Mouse (Mus musculus): Measurements from ENCODE around the gene Dvl2. TPM values are rescaled to one million over a fixed set of nuclear protein-coding genes. Genes with fewer than 3 reads are reported as not detected.

The Dvl2 gene
- polyA plus RNA-seq, 1 experiment from 2014 or later = 47.6 TPM

- ATAC-seq (replicated peaks; ENCODE audit: low FRiP score) (no peak), DNase-seq (ENCODE audit: low spot score) (no peak)
- H3K4me3 ChIP-seq (ENCODE audit: low read depth, low read length) = 0 out of 2 replicates have a peak within 1 kb of the TSS, but pooled peaks have one; percentile 6
- no peak within 1 kb of the TSS for H3K4me2 ChIP-seq (ENCODE audit: low read depth, low read length, severe bottlenecking)
- peaks cover 50% of the 10 kb centered on the region for H3K27me3 ChIP-seq (ENCODE audit: control insufficient read depth, insufficient read depth, low read length)
- H3K36me3 ChIP-seq (ENCODE audit: control insufficient read depth, insufficient read depth, low read length) = no peaks in the 10 kb centered on the region; the same call in 1 of the 2 replicates
- H3K4me1 ChIP-seq (replicated peaks; ENCODE audit: control insufficient read depth, insufficient read depth, low read length) = peaks cover 9% of the 10 kb centered on the region
- no peaks in the 10 kb centered on the region for H3K9me3 ChIP-seq (ENCODE audit: control insufficient read depth, low read length)
- no peak within 1 kb of the TSS for H3K9ac ChIP-seq (ENCODE audit: low read length)
- no peak within 1 kb of the TSS for H3K27ac ChIP-seq (ENCODE audit: low read depth, low read length)
- WGBS = 12% methylated on average over 24 of the region's 24 CpGs
Observed at GRCm38 (mm10) chr11:69964650-69965270, 35.6 kb upstream of the Dvl2 start, which contains the start of gene Cldn7. Gene Cldn7, plus strand, starts transcription at chr11:69964779.

GRCm38 (mm10) chr11:69965271-69966005 is 35.0 kb upstream of the Dvl2 start:
- no peaks in the 10 kb centered on the region; the same call in 1 of the 2 replicates for H3K36me3 ChIP-seq (ENCODE audit: control insufficient read depth, insufficient read depth, low read length)
- H3K9me3 ChIP-seq (ENCODE audit: control insufficient read depth, low read length) = no peaks in the 10 kb centered on the region
- no peak overlapping the region for H3K27ac ChIP-seq (ENCODE audit: low read depth, low read length)
- H3K9ac ChIP-seq (ENCODE audit: low read length) = no peak overlapping the region
- 1% methylated on average over 49 of the region's 49 CpGs for WGBS
- H3K27me3 ChIP-seq (ENCODE audit: control insufficient read depth, insufficient read depth, low read length) = peaks cover 50% of the 10 kb centered on the region
- DNase-seq (ENCODE audit: low spot score) (peak; percentile 57), ATAC-seq (replicated peaks; ENCODE audit: low FRiP score) (no peak)
- peaks cover 9% of the 10 kb centered on the region for H3K4me1 ChIP-seq (replicated peaks; ENCODE audit: control insufficient read depth, insufficient read depth, low read length)
- H3K4me3 ChIP-seq (ENCODE audit: low read depth, low read length) = peak overlapping the region; percentile 19; the same call in 1 of the 2 replicates
- H3K4me2 ChIP-seq (ENCODE audit: low read depth, low read length, severe bottlenecking) = no peak overlapping the region

DNA sequence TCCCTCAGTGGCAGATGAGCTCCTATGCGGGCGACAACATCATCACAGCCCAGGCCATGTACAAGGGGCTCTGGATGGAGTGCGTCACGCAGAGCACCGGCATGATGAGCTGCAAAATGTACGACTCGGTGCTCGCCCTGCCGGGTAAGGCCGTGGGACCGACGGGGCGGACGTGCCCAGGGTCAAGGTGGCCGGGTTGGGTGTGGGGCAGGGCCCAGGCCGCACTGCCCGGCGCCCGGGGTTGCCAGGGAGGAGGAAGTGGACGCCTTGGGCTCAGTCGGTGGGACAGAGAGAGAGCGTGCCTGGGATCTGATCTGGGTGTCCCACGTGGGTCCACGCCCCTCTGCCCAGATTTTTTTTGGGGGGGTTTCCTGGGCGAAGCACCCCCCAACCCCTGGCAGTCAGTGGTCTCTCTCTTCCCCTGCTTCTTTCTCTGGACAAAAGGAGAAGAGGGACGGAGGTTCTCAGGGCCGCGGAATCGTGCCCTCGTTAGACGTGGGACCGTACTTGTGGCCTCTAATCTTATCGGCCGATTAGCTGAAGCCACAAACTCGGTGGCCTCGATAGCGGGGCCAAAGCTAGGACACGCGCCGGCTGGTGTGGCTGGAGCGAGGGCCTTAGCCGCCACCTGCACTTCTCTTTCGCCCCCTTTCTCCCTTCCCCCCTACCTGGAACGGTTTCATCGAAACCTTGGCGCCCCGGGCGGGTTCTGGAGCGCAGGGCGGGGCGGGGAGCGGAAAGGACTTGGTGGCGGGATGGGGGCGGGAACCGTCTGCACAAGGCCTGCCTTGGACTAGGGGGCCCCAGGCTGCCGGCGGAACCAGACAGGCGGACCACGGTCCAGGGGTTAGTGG is 34.2 kb upstream of the Dvl2 start:
- Histone ChIP-seq H3K4me2 (ENCODE audit: low read depth, low read length, severe bottlenecking) (peak overlapping the region; percentile 48), H3K27ac (ENCODE audit: low read depth, low read length) (no peak overlapping the region), H3K27me3 (ENCODE audit: control insufficient read depth, insufficient read depth, low read length) (peaks cover 50% of the 10 kb centered on the region), H3K36me3 (ENCODE audit: control insufficient read depth, insufficient read depth, low read length) (no peaks in the 10 kb centered on the region; the same call in 1 of the 2 replicates), H3K4me1 (replicated peaks; ENCODE audit: control insufficient read depth, insufficient read depth, low read length) (peaks cover 9% of the 10 kb centered on the region), H3K9me3 (ENCODE audit: control insufficient read depth, low read length) (no peaks in the 10 kb centered on the region), H3K4me3 (ENCODE audit: low read depth, low read length) (peak overlapping the region; percentile 19), H3K9ac (ENCODE audit: low read length) (peak overlapping the region; percentile 41)
- ATAC-seq (replicated peaks; ENCODE audit: low FRiP score) = no peak
- DNase-seq (ENCODE audit: low spot score) = peak; percentile 68
- WGBS = 2% methylated on average over 59 of the region's 59 CpGs

DNA sequence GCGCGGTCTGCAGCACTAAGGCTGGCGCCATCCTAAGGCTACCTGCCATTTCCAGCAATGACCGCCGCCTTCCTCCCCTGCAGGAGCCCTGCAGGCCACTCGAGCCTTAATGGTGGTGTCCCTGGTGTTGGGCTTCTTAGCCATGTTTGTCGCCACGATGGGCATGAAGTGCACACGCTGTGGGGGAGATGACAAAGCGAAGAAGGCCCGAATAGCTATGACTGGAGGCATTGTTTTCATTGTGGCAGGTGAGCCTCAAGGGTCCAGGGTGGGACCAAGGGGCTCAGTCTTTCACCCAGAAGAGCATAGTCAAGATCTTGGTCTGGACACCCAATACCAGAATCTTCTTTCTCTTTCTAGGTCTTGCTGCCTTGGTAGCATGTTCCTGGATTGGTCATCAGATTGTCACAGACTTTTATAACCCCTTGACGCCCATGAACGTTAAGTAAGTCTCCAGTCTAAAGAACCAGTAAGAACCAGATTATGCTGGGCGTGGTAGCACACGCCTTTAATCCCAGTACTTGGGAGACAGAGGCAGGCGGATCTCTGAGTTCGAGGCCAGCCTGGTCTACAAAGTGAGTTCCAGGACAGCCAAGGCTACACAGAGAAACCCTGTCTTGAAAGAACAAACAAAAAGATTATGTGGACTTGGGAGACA is 33.4 kb upstream of the Dvl2 start:
- Histone ChIP-seq H3K9ac (ENCODE audit: low read length) (peak overlapping the region; percentile 41), H3K4me1 (replicated peaks; ENCODE audit: control insufficient read depth, insufficient read depth, low read length) (peaks cover 9% of the 10 kb centered on the region), H3K4me3 (ENCODE audit: low read depth, low read length) (peak overlapping the region; percentile 19), H3K27me3 (ENCODE audit: control insufficient read depth, insufficient read depth, low read length) (peaks cover 48% of the 10 kb centered on the region), H3K4me2 (ENCODE audit: low read depth, low read length, severe bottlenecking) (peak overlapping the region; percentile 48), H3K27ac (ENCODE audit: low read depth, low read length) (no peak overlapping the region), H3K9me3 (ENCODE audit: control insufficient read depth, low read length) (no peaks in the 10 kb centered on the region), H3K36me3 (ENCODE audit: control insufficient read depth, insufficient read depth, low read length) (no peaks in the 10 kb centered on the region; the same call in 1 of the 2 replicates)
- DNase-seq (ENCODE audit: low spot score) = no peak
- no peak for ATAC-seq (replicated peaks; ENCODE audit: low FRiP score)
- WGBS = 40% methylated on average over 17 of the region's 17 CpGs

DNA sequence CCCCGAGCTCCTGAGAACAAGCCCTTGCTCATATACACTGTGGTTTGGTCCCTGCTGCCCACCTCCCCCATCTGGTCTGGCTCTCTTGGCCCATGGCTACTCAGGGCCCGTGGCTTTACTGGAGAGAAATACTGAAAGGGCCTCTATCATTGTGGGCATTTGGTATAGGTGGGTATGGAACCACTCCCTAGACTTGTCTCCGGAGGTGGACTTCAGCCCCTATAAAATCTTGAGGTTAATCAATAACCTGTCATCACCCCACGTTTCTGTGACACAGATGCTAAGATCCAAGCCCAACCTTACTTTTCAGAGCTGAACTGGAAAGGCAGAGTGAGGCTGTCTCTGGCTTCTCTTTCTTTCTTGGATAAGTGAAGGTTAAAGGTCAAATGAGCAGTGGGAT is 31.6 kb upstream of the Dvl2 start:
- Histone ChIP-seq H3K9me3 (ENCODE audit: control insufficient read depth, low read length) (no peaks in the 10 kb centered on the region), H3K27me3 (ENCODE audit: control insufficient read depth, insufficient read depth, low read length) (peaks cover 40% of the 10 kb centered on the region), H3K4me1 (replicated peaks; ENCODE audit: control insufficient read depth, insufficient read depth, low read length) (peaks cover 9% of the 10 kb centered on the region), H3K36me3 (ENCODE audit: control insufficient read depth, insufficient read depth, low read length) (no peaks in the 10 kb centered on the region; the same call in 1 of the 2 replicates), H3K4me2 (ENCODE audit: low read depth, low read length, severe bottlenecking) (no peak overlapping the region), H3K4me3 (ENCODE audit: low read depth, low read length) (no peak overlapping the region), H3K27ac (ENCODE audit: low read depth, low read length) (no peak overlapping the region), H3K9ac (ENCODE audit: low read length) (no peak overlapping the region)
- ATAC-seq (replicated peaks; ENCODE audit: low FRiP score) (no peak), DNase-seq (ENCODE audit: low spot score) (no peak)
- 88% methylated on average over 4 of the region's 4 CpGs for WGBS

- no peak overlapping the region for H3K4me2 ChIP-seq (ENCODE audit: low read depth, low read length, severe bottlenecking)
- no peak for DNase-seq (ENCODE audit: low spot score)
- H3K36me3 ChIP-seq (ENCODE audit: control insufficient read depth, insufficient read depth, low read length) = peaks cover 4% of the 10 kb centered on the region; the same call in 1 of the 2 replicates
- ATAC-seq (replicated peaks; ENCODE audit: low FRiP score) = no peak
- WGBS = 92% methylated on average over 6 of the region's 6 CpGs
- no peaks in the 10 kb centered on the region for H3K9me3 ChIP-seq (ENCODE audit: control insufficient read depth, low read length)
- no peak overlapping the region for H3K27ac ChIP-seq (ENCODE audit: low read depth, low read length)
- H3K27me3 ChIP-seq (ENCODE audit: control insufficient read depth, insufficient read depth, low read length) = peaks cover 27% of the 10 kb centered on the region
- H3K4me3 ChIP-seq (ENCODE audit: low read depth, low read length) = no peak overlapping the region
- H3K9ac ChIP-seq (ENCODE audit: low read length) = no peak overlapping the region
- peaks cover 9% of the 10 kb centered on the region for H3K4me1 ChIP-seq (replicated peaks; ENCODE audit: control insufficient read depth, insufficient read depth, low read length)
Observed at GRCm38 (mm10) chr11:69970222-69970621, 30.2 kb upstream of the Dvl2 start.

- DNase-seq (ENCODE audit: low spot score) (no peak), ATAC-seq (replicated peaks; ENCODE audit: low FRiP score) (no peak)
- no peak overlapping the region for H3K4me2 ChIP-seq (ENCODE audit: low read depth, low read length, severe bottlenecking)
- H3K27me3 ChIP-seq (ENCODE audit: control insufficient read depth, insufficient read depth, low read length) = peaks cover 22% of the 10 kb centered on the region
- H3K4me1 ChIP-seq (replicated peaks; ENCODE audit: control insufficient read depth, insufficient read depth, low read length) = peaks cover 7% of the 10 kb centered on the region
- no peaks in the 10 kb centered on the region for H3K9me3 ChIP-seq (ENCODE audit: control insufficient read depth, low read length)
- H3K4me3 ChIP-seq (ENCODE audit: low read depth, low read length) = no peak overlapping the region
- no peak overlapping the region for H3K27ac ChIP-seq (ENCODE audit: low read depth, low read length)
- H3K9ac ChIP-seq (ENCODE audit: low read length) = no peak overlapping the region
- WGBS = 89% methylated on average over 3 of the region's 3 CpGs
- H3K36me3 ChIP-seq (ENCODE audit: control insufficient read depth, insufficient read depth, low read length) = peaks cover 4% of the 10 kb centered on the region; the same call in 1 of the 2 replicates
Observed at GRCm38 (mm10) chr11:69970775-69971174, 29.6 kb upstream of the Dvl2 start.

DNA sequence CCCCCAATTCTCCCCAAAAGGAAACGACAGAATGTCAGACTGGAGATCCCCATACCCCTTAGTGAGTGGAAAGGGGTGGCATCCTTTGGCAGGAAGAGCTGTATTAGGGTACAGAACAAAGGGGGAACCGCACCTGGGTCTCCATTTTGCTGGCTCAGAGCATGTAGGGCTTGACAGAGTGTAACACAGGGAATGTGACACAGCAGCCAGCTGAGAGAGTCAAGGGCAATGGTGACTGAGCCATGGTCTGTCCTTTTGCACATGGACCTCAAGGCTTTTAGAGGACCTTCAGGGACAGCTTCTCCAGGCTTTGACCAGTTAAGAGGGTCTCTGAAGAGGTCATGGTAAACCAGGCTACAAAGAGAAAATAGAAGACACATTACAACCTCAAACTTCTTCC is 25.5 kb upstream of the Dvl2 start:
- Histone ChIP-seq H3K9ac (ENCODE audit: low read length) (no peak overlapping the region), H3K27ac (ENCODE audit: low read depth, low read length) (no peak overlapping the region), H3K4me1 (replicated peaks; ENCODE audit: control insufficient read depth, insufficient read depth, low read length) (peaks cover 3% of the 10 kb centered on the region; the same call in 1 of the 2 replicates), H3K27me3 (ENCODE audit: control insufficient read depth, insufficient read depth, low read length) (no peaks in the 10 kb centered on the region), H3K9me3 (ENCODE audit: control insufficient read depth, low read length) (no peaks in the 10 kb centered on the region), H3K4me3 (ENCODE audit: low read depth, low read length) (no peak overlapping the region), H3K4me2 (ENCODE audit: low read depth, low read length, severe bottlenecking) (no peak overlapping the region), H3K36me3 (ENCODE audit: control insufficient read depth, insufficient read depth, low read length) (peaks cover 7% of the 10 kb centered on the region)
- 94% methylated on average over 2 of the region's 2 CpGs for WGBS
- DNase-seq (ENCODE audit: low spot score) (no peak), ATAC-seq (replicated peaks; ENCODE audit: low FRiP score) (no peak)
